Mouse (Mus musculus) heart, postnatal 4 days (tissue): Measurements from ENCODE around the gene Slc25a44. TPM values are rescaled to one million over a fixed set of nuclear protein-coding genes. Genes with fewer than 3 reads are reported as not detected.

ENCODE experiments used
- DNase-seq: peaks from one replicate; pipeline ENCODE4 v3.0.0; 2021
- total RNA-seq, 2 experiments: library from RNA; stranded (reverse); gene quantifications; 2 replicates each; pipeline ENCODE4 v1.2.3; 2021

The Slc25a44 gene
- 10 to 100 TPM; 13.9 to 14.6 TPM for total RNA-seq

- DNase-seq, result peak; percentile 96
These were observed at the start of gene Slc25a44 for GRCm38 (mm10) chr3:88424605-88425329. Gene Slc25a44, minus strand, starts transcription at chr3:88425139.

GRCm38 (mm10) chr3:88473571-88473970 lies 48.6 kb upstream of the Slc25a44 start:
- DNase-seq, result no peak

DNA sequence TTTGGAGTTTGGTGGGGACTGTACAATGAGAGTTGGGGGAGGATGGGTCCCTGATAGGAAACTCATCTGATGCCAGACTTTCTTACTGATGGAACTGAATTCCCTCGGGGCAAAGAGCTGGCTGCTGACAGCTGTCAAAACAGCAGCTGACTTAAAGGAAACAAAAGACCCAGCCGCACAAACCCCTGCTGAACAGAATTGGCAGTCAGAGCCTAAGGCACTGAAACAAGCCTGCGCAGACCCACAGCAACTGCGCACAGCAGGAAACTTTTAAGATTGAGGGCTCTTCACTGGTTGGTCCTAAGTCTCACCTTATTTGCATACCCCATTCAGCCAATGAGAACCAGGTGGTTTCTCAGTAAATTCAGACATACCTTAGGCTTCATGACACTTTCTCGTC lies 48.1 kb upstream of the Slc25a44 start:
- DNase-seq, result peak; percentile 41

DNA sequence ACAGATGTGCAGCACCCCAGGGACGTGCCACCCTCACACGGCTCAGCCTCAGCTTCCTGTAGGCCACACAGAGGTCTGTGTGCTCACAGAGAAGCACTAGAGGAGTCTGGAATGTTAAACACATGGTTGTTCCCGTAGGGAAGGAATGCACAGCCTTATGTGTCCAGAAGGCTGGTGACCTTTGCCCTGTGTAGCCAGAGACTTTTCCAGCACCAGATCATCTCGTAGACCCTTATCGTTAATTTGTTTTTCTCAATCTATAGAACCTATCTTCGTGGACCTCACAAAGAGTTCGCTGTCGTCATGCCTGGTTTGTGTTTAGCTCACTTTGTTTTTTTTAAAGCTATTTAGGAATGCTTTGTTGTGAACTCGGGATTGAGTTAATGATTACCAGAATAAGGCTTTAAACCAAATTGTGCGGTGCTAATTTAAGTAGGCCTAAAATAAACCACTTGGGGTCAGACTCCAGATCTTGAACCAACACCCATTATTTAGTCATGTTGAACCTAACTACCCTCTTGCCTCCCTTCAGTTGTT lies 46.1 kb upstream of the Slc25a44 start:
- DNase-seq, result no peak

- DNase-seq, result no peak
These were observed 44.5 kb upstream of the Slc25a44 start for GRCm38 (mm10) chr3:88469466-88469865.

DNA sequence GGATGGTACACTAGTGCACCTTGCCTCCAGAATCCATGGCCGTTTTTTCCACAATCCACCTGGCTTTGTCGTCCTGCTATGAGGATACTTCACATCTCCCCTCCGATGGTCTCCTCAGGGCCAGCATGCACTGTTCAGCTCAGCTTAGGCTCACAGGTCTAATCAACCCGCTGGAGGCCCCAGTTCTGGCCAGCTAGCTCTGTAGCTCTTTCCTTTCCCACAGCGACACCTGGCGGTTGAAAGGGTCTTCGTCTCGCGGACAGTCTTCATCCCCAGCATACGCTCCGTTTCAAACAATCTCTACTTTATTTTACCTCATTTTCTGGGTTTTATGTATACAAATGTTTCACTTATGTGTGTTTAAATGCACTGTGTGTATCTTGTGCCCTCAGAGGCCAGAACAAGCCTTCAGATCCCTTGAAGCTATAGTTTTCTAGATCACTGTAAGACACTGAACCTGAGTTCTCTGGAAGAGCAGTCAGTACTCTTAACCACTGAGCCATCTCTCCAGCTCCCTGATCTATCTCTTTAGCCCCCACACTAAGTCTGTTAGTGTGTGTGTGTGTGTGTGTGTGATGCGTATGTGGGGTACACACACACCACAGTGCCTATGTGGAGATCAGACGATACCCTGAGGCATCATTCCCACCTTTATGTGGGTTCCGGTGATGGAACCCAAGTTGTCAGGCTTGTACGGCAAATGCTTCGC lies 42.3 kb upstream of the Slc25a44 start:
- peak; percentile 95 for DNase-seq

GRCm38 (mm10) chr3:88465127-88465526 lies 40.2 kb upstream of the Slc25a44 start:
- DNase-seq, result no peak

DNA sequence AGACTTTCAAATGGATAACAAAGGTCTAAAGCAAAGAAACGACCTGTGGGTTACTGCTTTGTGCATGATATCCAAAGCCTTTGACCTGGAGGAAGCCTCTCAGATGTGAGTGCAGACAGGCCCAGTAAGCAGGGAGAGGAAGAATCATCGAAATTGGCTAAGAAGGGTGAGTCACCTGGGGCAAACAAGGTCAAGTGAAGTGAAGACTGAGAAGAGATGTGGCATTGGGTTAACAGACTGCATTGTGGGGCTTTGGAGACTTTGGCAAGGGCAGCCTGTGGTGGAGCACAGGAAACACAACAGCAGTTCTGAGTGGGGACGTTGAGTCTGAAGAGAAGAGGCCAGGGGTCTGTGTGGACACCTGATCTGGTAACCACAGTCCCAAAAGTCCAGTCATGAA lies 39.5 kb upstream of the Slc25a44 start:
- DNase-seq, result no peak

DNA sequence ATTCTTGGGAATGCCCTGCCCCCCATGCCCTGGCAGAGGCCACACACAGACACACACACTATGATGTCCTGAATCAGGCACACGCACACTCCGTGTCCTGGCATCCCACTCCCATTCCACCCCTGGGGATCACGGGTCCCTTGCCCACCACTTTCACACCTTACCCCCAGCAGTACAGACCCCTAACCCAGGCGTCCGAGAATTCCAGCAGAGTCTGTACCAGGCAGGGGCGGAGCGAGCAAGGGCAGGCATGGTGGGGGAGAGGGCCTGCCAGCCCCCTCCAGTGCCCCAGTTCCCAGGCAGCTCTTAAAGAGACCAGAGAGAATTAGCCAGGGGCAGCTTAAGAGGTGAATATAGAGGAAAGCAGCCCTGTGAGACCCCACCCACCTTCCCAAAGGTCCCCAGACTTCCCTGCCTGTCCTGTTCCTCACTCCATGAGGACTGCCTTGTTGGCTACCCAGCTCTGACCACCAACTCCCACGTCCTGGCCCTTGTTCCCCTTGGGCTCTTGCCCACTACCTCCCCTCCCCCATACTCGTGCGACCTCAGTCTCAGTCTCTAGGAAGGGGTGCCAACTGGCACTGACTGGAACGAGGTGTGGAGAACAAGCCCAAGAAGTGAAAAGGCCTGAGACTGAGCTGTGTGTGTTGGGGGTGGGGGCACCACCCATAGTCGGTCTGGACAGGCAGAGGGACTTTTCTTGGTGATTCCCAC lies 36.2 kb upstream of the Slc25a44 start, which contains the start of gene Sema4a:
Sema4a (minus strand) TSS at position 200 of the 714 bp plus-strand sequence.
- DNase-seq, result no peak

GRCm38 (mm10) chr3:88460029-88460428 lies 35.1 kb upstream of the Slc25a44 start:
- DNase-seq, result no peak

- DNase-seq, result no peak
These were observed 33.9 kb upstream of the Slc25a44 start for GRCm38 (mm10) chr3:88458778-88459219.

GRCm38 (mm10) chr3:88456746-88457532 lies 32.0 kb upstream of the Slc25a44 start:
- DNase-seq, result no peak

GRCm38 (mm10) chr3:88456313-88456712 lies 31.4 kb upstream of the Slc25a44 start:
- no peak for DNase-seq

- no peak for DNase-seq
These were observed 30.8 kb upstream of the Slc25a44 start for GRCm38 (mm10) chr3:88455588-88456264.

DNA sequence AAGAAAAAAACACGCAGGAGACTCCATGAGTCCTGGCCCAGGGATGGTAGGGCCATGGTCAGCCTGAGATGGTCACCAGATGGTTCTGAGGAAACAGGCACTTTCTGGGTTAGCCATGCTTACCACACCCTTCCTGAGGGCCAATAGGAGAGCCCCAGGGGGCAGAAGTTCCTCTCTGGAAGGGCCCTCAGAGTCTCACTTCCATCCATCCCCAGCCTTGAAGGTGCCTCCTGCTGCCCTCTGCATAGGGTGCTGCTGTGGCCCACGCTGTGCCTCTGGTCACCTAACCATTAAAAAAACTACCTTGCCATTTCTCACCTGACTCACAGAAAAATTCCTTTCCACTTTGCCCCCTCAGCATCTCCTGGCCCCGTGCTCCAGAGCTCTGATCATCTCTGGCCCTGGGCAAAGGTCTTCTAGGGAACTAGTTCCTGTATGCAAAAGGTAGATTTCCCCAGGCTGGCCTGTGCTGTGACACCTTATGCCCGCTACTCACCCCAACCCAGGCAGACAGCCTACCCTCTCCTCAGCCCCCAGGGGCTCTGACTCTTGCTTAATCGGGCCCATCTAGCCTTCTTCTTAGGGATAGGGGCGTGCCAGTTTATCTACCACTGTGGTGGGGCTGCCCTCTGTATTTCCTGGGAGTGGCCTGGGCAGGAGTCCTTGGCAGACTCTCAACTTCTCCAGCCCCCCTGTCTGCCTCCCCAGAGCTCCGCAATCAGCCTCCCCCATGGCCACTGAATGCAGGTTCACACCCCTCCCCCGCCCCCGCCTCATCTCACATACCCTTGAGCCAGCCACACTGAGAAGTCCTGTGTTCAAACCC lies 30.0 kb upstream of the Slc25a44 start:
- DNase-seq, result no peak

- DNase-seq, result no peak
These were observed 29.0 kb upstream of the Slc25a44 start for GRCm38 (mm10) chr3:88453986-88454385.

DNA sequence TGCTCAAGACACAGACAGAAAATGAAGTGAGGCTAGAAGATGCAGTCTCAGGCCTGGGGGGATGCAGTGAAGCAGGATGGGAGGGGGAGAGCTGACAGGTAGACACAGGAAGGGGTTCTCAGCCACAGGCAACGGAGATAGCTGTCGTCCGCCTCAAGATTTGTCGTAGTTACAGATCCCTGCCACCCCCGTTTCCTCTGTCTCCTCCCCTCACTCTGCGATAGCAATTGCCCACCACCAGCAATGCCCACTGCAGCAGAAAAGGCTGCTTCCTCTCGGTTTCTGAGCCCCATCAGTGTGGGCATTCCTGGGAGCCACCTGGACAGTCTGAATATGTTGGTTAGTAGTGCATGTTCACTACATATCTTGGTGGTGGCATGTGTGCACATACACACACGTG lies 28.4 kb upstream of the Slc25a44 start:
- DNase-seq, result no peak

- no peak for DNase-seq
These were observed 27.8 kb upstream of the Slc25a44 start for GRCm38 (mm10) chr3:88452716-88453115.

GRCm38 (mm10) chr3:88452246-88452645 lies 27.3 kb upstream of the Slc25a44 start:
- no peak for DNase-seq

GRCm38 (mm10) chr3:88450379-88451131 lies 25.6 kb upstream of the Slc25a44 start:
- DNase-seq, result peak; percentile 38
